Mouse (Mus musculus): ENCODE measurements at regions not wholly inside any gene's neighbourhood (a gene's known extent, or its start where the extent isn't known, plus 50 kb on each side); places are given as distances from the start of the nearest gene placed in this dataset.
"Not testable (repeated sequence)": the region's sequence is repeated elsewhere in the genome, so short reads cannot be mapped to it uniquely, and the experiment has no call there.

DNA sequence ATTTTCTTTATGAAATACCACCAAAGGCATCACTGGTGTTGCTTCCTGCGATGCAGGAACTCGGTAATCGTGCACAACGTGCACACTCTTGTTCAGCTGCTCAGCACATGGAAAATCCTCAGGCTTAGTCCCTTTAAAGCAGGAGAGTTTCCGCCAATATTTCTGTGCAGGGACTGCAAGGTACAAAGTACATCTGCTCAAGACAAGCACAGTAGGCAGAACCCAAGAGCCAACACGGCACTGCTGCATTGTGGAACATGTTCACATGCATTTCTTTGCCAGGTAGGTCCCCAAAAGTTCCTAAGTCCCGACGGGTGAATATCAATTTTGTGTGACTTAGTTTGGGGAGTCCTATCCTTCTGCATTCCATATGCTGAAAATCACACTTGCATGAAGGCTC lies 808.0 kb upstream of the Pou3f3 start:
- DNase-seq: no peak

DNA sequence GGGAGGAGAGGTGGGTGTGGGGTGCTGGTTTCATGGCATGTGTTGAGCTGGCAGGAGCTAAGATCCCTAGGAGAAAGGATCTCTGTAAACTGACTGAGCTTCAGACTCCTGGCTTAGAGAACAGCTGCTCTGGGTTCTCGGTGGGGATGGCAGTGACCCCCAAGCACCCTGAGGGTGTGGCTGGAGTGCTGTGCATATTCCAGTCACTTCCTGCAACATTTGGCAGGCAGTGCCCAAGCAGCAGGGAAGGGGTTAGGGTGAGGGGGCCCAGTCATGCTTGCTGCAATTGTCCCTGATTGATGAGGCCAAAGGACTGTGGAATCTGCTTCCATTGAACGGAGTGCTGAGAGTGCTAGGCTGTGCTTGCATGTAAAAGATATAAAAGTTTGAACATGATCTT lies 807.4 kb upstream of the Pou3f3 start:
- no peak for DNase-seq

- DNase-seq: no peak
These were observed 806.6 kb upstream of the Pou3f3 start for GRCm38 (mm10) chr1:41888966-41889365.

- no peak for DNase-seq
These were observed 805.6 kb upstream of the Pou3f3 start for GRCm38 (mm10) chr1:41889940-41890339.

- no peak for DNase-seq
These were observed 804.6 kb upstream of the Pou3f3 start for GRCm38 (mm10) chr1:41890714-41891689.

DNA sequence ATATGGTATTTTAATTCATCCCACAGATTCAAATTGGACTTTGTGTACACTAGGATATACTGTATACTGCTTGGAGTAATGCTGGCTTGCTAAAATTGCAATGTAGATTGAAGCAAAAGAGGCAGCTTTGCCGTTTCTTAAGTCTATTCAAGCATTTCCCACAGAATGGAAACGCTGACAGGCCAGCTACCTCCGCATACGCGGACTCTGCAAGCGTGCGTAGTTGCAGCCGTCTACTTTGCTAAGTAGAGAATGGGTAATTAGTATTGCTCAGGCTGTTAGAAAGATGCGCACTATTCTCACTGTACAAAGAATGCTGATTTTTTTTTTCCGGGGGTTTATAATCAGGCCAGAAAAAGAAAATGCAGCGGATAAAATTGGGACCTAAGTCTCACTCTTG lies 803.8 kb upstream of the Pou3f3 start:
- DNase-seq: no peak

GRCm38 (mm10) chr1:41892376-41892775 lies 803.2 kb upstream of the Pou3f3 start:
- no peak for DNase-seq

DNA sequence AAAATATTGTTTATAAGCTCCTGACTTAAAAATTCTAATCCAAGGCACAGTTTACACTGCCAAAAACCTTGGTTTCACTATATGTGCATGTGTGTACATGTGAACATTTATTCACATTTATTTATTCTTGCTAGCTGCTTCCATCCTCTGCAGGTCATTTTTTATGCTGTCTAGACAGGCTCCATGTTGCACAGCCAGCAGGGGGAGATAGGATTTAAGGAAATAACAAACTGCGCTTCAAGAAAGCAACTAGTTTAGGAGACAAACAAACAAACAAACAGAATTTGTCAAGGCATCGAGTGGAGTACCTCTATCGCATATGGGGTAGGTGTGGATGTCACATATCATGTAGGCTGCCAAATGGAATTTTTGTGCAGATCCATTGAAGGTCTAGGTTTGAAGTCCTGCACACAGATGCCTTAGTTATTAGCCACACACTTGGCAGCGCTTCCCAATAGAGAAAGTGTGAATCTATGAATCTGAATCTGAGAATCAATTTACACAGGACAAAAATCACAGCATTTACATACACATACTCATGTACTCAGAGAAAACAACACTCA lies 797.7 kb upstream of the Pou3f3 start:
- peak; percentile 3 for DNase-seq

DNA sequence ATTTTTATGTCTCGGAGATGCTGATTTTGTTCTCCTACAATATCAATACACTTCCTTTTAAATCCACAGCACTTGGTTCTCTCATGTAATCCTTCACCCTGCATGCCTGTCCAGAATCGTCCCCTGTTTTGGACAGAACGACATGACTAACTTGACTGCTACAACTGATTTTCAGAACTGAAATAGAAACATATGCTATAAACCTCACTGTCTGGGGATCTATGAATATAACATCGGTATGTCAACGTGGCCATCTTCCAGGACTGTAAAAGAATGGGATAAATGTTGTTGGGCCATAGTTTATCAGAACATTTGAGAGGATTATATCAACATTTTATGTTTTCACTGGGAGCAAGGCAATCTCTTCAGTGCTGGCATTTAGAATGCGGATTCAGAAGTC lies 795.2 kb upstream of the Pou3f3 start:
- DNase-seq: no peak

GRCm38 (mm10) chr1:41905971-41906370 lies 789.6 kb upstream of the Pou3f3 start:
- DNase-seq: no peak

GRCm38 (mm10) chr1:41908001-41908807 lies 787.4 kb upstream of the Pou3f3 start:
- no peak for DNase-seq

GRCm38 (mm10) chr1:41908808-41909110 lies 786.8 kb upstream of the Pou3f3 start:
- no peak for DNase-seq

DNA sequence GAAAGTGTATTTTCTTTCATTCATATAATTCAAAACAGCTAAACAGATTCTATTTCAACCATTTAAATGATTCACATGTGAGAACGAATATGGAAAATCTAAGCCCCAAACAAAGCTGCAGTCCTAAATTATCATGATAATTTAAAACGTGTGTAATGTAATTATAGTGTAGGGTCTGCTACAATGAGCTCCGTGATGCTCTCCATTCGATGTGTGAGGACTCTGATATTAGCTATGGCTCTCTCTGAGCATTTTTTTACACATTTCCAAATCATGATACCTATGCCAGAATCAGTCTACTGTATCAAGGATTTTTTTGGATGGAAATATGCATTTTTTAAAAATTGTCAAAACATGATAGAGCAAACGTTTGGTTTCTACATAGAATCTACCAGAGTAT lies 785.8 kb upstream of the Pou3f3 start:
- no peak for DNase-seq

DNA sequence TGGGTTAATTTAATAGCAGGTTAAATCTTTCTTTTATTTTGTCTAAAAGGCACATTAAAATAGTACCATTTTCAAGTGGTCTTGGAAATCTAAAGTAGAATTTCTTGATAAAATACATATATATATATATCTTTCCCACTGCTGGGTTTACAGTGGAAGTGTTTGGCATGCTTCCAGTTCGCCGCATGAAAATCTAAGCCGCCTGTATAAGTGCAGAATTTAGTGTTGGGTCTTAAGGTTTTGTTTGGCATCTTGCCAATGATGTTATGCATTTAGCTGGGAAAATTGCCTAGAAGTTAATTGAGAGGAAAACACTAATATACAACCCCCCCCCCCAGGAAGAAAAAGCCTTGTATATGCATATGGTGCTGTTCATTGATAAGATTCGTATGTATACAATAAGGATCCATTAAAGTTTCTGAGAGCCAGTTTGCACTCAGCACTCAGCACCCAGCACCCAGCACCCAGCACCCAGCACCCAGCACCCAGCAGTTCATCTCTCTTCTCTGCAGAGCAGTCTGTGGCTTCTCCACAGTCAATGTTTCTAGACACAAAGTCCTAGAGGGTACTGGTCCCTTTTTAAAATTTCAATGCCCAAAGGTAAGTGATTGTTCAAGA lies 778.7 kb upstream of the Pou3f3 start:
- DNase-seq: no peak

- DNase-seq: not testable (repeated sequence)
These were observed 777.8 kb upstream of the Pou3f3 start for GRCm38 (mm10) chr1:41917807-41918206.

- DNase-seq: no peak
These were observed 776.9 kb upstream of the Pou3f3 start for GRCm38 (mm10) chr1:41918394-41919262.

DNA sequence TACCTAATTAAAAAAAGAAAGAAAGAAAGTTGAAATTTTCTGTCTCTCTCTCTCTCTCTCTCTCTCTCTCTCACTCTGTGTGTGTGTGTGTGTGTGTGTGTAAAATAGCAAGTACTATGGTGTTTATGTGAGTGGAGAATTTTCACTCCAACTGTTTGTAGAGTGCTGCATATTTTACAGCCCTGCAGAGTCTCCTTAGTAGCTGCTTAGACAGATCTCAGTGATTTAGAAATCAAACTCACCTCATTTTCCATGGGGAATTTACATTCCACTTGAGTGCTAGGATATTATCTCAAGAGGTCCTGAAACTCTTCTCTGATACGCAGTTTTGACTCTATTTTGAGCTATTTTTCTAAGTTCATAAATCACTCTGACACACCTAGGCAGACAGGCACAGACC lies 761.8 kb upstream of the Pou3f3 start:
- DNase-seq: no peak

DNA sequence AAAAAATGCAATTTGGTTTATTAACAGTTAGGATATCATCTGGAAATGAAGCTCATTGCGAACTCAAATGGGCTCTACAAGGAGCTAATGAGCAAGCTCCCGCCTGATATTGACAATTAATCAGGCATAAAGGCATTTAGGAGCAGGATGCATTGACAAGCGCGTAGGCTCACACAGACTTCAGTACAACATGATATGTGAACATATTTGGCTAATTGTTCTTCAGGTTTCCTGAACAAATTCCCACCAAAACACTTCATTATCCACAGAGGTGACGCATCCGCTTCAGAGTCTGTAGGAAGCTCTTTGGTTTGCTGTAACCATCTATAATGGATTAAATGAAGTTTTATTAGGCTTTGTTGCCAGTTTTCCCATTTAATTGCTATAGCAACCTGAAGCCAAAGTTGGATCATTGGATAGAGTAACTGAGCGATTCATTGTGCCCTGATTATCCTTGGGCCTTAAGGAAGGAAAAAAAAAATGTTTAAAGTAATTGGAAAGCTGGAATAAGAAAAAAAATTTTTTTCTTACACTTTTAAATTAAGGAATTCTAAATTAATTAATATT lies 759.6 kb upstream of the Pou3f3 start:
- DNase-seq: no peak

- no peak for DNase-seq
These were observed 734.6 kb upstream of the Pou3f3 start for GRCm38 (mm10) chr1:41960982-41961381.

DNA sequence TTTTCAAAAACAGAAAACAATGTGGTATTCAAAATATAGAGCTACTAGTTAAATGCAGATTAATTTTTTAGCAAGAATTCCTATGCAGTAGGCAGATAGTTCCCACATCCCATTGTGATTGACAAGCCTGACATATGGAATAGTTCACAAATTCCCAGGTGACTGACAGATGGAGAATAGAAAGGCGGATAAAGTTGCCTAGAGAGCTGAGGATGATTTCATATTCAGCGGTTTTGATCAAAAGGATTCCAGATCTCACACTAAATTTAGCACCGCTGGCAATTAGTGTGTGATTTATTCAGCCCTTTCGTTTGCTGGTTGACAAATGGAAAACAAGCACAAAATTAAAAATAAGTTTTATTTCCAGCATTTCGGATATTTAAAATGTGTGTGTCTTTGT lies 714.0 kb upstream of the Pou3f3 start:
- no peak for DNase-seq

DNA sequence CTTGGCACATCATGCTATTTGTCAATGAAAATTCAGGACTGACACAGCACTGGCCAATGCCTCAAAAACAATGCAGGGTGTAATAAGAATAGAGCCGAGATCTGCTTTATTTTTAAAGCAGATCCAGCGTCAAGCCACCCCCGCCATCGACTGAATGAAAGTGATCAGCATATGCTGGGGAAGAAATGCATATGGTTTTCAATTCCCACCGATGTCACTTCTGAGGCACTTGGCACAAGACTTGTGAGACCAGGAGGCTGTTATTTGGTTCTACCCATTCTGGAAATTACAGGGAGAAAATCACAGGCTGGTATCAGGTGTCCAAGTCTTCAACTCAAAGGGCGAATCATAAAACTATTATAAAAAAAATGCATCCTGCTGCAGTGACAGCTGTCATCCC lies 689.3 kb upstream of the Pou3f3 start:
- no peak for DNase-seq

- DNase-seq: no peak
These were observed 687.5 kb upstream of the Pou3f3 start for GRCm38 (mm10) chr1:42008046-42008445.
